8 mouse cellular contexts compared by ENCODE assay signal in the genomic region with DNA sequence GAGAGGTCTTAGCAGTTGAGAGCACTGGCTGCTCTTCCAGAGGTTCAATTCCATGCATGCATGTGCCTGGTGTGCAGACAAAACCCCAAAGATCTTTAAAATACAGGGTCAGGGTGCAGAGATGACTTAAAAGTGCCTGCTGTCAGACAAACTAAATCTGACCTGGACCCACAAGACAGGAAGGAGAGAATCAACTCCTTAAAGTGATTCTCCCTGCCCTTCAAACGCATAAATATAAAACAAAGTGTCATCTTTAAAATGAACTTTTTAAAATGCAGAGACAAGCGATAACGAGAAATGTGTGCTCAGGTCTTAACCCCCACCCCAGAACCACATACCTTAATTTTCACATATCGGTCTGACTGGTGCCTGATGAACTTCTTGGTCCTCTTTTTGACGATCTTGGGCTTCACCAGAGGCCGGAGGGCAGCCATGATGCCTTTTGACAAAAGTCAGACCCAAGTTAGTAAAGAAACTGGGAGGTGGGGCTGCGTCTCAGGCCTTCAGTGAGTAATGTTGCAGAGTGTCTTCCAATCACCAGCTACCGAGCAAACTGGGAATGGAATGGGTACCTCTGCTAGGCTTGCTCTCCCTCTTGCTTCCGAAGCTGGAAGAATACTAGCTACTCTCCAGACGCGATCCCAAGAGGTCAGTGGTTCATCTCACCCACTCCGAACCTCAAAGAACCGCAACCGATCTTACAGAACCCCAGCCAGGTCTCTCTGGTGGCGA. TPM values are rescaled to one million over a fixed set of nuclear protein-coding genes. Genes with fewer than 3 reads are reported as not detected.
DNase-seq lines count a peak whose midpoint lies in the region; ATAC-seq and TF ChIP-seq lines count a peak whose summit lies in the region.

No protein-coding gene starts in this region.

- TF ChIP-seq EP300 in MEL (IDR thresholded peaks at IDR 0.05; ENCODE audit: low read depth in 1 of 2, low read length in 2 of 2) = no peak

- no peak for TF ChIP-seq CTCF in MEL (IDR thresholded peaks at IDR 0.05 in 2 of 3, conservative IDR thresholded peaks at IDR 0.05 in 1 of 3; ENCODE audit: control insufficient read depth in 1 of 3, insufficient read depth in 1 of 3, low read depth in 2 of 3, low read length in 3 of 3, poor library complexity in 1 of 3, severe bottlenecking in 1 of 3)

- no peaks in the 10 kb centered on the region for H3K9me3 ChIP-seq in heart, embryonic 15.5 days (replicated peaks)
- H3K9me3 ChIP-seq in MEL (replicated peaks; ENCODE audit: insufficient read depth, low read length) = no peaks in the 10 kb centered on the region
- H3K9me3 ChIP-seq in forebrain, embryonic 14.5 days (replicated peaks; ENCODE audit: control insufficient read depth, low read length) = no peaks in the 10 kb centered on the region

- H3K27ac ChIP-seq in heart, embryonic 15.5 days = peak overlapping the region; percentile 90
- peak overlapping the region; percentile 88 for H3K27ac ChIP-seq in MEL (ENCODE audit: control insufficient read depth, low read depth, low read length)
- peak overlapping the region; percentile 97 for H3K27ac ChIP-seq in forebrain, embryonic 14.5 days (ENCODE audit: low read depth, low read length)

- 1% methylated on average over 15 of the region's 15 CpGs for WGBS in heart, embryonic 15.5 days
- WGBS in forebrain, embryonic 14.5 days = 3% methylated on average over 15 of the region's 15 CpGs

- H3K4me1 ChIP-seq in heart, embryonic 15.5 days (replicated peaks) = peaks cover 24% of the 10 kb centered on the region
- H3K4me1 ChIP-seq in MEL (ENCODE audit: control insufficient read depth in 1 of 2, insufficient read depth in 2 of 2, low read length in 2 of 2) = peaks cover 0 to 8% of the 10 kb centered on the region in 2 experiments; a peak in 1 of 4 replicates
- H3K4me1 ChIP-seq in forebrain, embryonic 14.5 days (ENCODE audit: control insufficient read depth, insufficient read depth, low read length) = peaks cover 12% of the 10 kb centered on the region

- no peak for ATAC-seq in heart, embryonic 15.5 days (replicated peaks; ENCODE audit: insufficient number of reproducible peaks, insufficient read depth, low FRiP score, low read depth)
- no peak for ATAC-seq in forebrain, embryonic 14.5 days

- peak overlapping the region; percentile 74 for H3K4me2 ChIP-seq in heart, embryonic 15.5 days
- peak overlapping the region; percentile 84 for H3K4me2 ChIP-seq in forebrain, embryonic 14.5 days (ENCODE audit: low read length)

- peak overlapping the region; percentile 87 for H3K4me3 ChIP-seq in heart, embryonic 15.5 days
- H3K4me3 ChIP-seq in MEL (ENCODE audit: control insufficient read depth in 1 of 2, insufficient read depth in 1 of 2, low read depth in 2 of 2, low read length in 2 of 2) = peak overlapping the region; percentile 94 to 98
- H3K4me3 ChIP-seq in forebrain, embryonic 14.5 days (ENCODE audit: low read depth, low read length) = peak overlapping the region; percentile 93

- no peak for TF ChIP-seq POLR2A in MEL (IDR thresholded peaks at IDR 0.05; ENCODE audit: control insufficient read depth in 1 of 2, insufficient read depth in 1 of 2, low read depth in 1 of 2, low read length in 2 of 2, poor library complexity in 1 of 2)

- no peaks in the 10 kb centered on the region for H3K27me3 ChIP-seq in heart, embryonic 15.5 days
- no peaks in the 10 kb centered on the region for H3K27me3 ChIP-seq in MEL (ENCODE audit: control insufficient read depth in 1 of 2, insufficient read depth in 2 of 2, low read length in 2 of 2)
- no peaks in the 10 kb centered on the region for H3K27me3 ChIP-seq in forebrain, embryonic 14.5 days (replicated peaks; ENCODE audit: control insufficient read depth, insufficient read depth, low read length)

- DNase-seq in heart, adult 8-10 months (ENCODE audit: low spot score) = no peak
- DNase-seq in MEL (ENCODE audit: low read depth, low spot score) = peak; percentile 46
- no peak for DNase-seq in forebrain, embryonic 14.5 days (ENCODE audit: low spot score)
- DNase-seq in lung, postnatal 10 days = peak; percentile 27
- DNase-seq in right cerebral cortex, postnatal 10 days (ENCODE audit: low spot score in 2 of 2) = no peak
- DNase-seq in frontal cortex, postnatal 25 days (ENCODE audit: low spot score in 2 of 2) = no peak
- no peak for DNase-seq in thymus, postnatal 4 days

- H3K36me3 ChIP-seq in heart, embryonic 15.5 days = peaks cover 45% of the 10 kb centered on the region
- peaks cover 9 to 14% of the 10 kb centered on the region in 2 experiments for H3K36me3 ChIP-seq in MEL (ENCODE audit: control insufficient read depth in 1 of 2, insufficient read depth in 2 of 2, low read length in 2 of 2)
- peaks cover 47% of the 10 kb centered on the region for H3K36me3 ChIP-seq in forebrain, embryonic 14.5 days (ENCODE audit: control insufficient read depth, insufficient read depth, low read length)

- no peak for TF ChIP-seq RAD21 in MEL (IDR thresholded peaks at IDR 0.05; ENCODE audit: low read depth, low read length)

- peak overlapping the region; percentile 95 for H3K9ac ChIP-seq in heart, embryonic 15.5 days
- peak overlapping the region; percentile 98 for H3K9ac ChIP-seq in MEL (ENCODE audit: control insufficient read depth, low read depth, low read length, poor library complexity, severe bottlenecking)
- H3K9ac ChIP-seq in forebrain, embryonic 14.5 days (ENCODE audit: low read length) = peak overlapping the region; percentile 99

- H3K79me2 ChIP-seq in MEL (ENCODE audit: control insufficient read depth, insufficient read depth, low read length, poor library complexity) = peaks cover 29% of the 10 kb centered on the region

TF ChIP-seq in MEL, 35 proteins besides CTCF, POLR2A, EP300 and RAD21:
- TF ChIP-seq CHD1 (IDR thresholded peaks at IDR 0.05; ENCODE audit: low read depth, low read length) (peak; percentile 91), ZMIZ1 (IDR thresholded peaks at IDR 0.05; ENCODE audit: low read depth, low read length) (0 out of 2 replicates have a peak, but pooled peaks have one; percentile 24), MXI1 (IDR thresholded peaks at IDR 0.05; ENCODE audit: low read depth, low read length) (0 out of 2 replicates have a peak, but pooled peaks have one; percentile 18), JUND (IDR thresholded peaks at IDR 0.05; ENCODE audit: low read depth, low read length) (no peak), SIN3A (IDR thresholded peaks at IDR 0.05; ENCODE audit: low read length) (peak; percentile 26; the same call in 1 of the 2 replicates), MAFK (IDR thresholded peaks at IDR 0.05; ENCODE audit: borderline replicate concordance, low read depth, low read length) (no peak), GABPA (IDR thresholded peaks at IDR 0.05; ENCODE audit: low read depth, low read length) (no peak), GATA1 (IDR thresholded peaks at IDR 0.05; ENCODE audit: low read depth, low read length) (no peak), ELF1 (IDR thresholded peaks at IDR 0.05; ENCODE audit: low read depth, low read length) (no peak), ZC3H11A (IDR thresholded peaks at IDR 0.05; ENCODE audit: low read depth, low read length) (no peak), E2F4 (IDR thresholded peaks at IDR 0.05; ENCODE audit: borderline replicate concordance, low read depth, low read length) (peak; percentile 12; the same call in 1 of the 2 replicates)

RNA-seq across cellular contexts. Expression of a gene that starts 0.9 kb away (rescaled TPM):
- polyA plus RNA-seq in heart, embryonic 15.5 days (2015; fragmentation: Nextera tagmentation; extraction: Ambion mirVana) = 1,057 and 1,253 TPM in 2 replicates
- total RNA-seq in heart, adult 8-10 months (2022) = 100 to 1,000 TPM; 586 to 697 (median 628) TPM
- total RNA-seq in MEL (2012; rRNA removed) = 4,686 and 5,400 TPM in 2 replicates
- polyA plus RNA-seq in MEL (2012; ENCODE audit: insufficient read depth in 1 of 2, insufficient read length in 2 of 2, low read depth in 1 of 2, low replicate concordance in 2 of 2, missing spikeins in 1 of 2) = 1,000 to 10,000 TPM in 1 of 2 experiments, not detected in 1; 4,514 TPM
- 1,359 and 1,743 TPM in 2 replicates for polyA plus RNA-seq in forebrain, embryonic 14.5 days (2014; fragmentation: Nextera tagmentation; extraction: Ambion mirVana)

RNA-seq across cellular contexts. Expression of a gene that starts 30.6 kb away (rescaled TPM):
- 0.29 and 0.53 TPM in 2 replicates for polyA plus RNA-seq in heart, embryonic 15.5 days (2015; fragmentation: Nextera tagmentation; extraction: Ambion mirVana)
- total RNA-seq in heart, adult 8-10 months (2022) = under 1 TPM; 0.20 to 0.53 (median 0.36) TPM
- total RNA-seq in MEL (2012; rRNA removed) = not detected in 2 replicates
- polyA plus RNA-seq in MEL (2012; ENCODE audit: insufficient read depth in 1 of 2, insufficient read length in 2 of 2, low read depth in 1 of 2, low replicate concordance in 2 of 2, missing spikeins in 1 of 2) = under 1 TPM in 1 of 2 experiments, not detected in 1; 0.11 TPM
- polyA plus RNA-seq in forebrain, embryonic 14.5 days (2014; fragmentation: Nextera tagmentation; extraction: Ambion mirVana) = 1.4 and 1.6 TPM in 2 replicates

RNA-seq across cellular contexts. Expression of a gene that starts 33.3 kb away (rescaled TPM):
- 40.8 and 48.7 TPM in 2 replicates for polyA plus RNA-seq in heart, embryonic 15.5 days (2015; fragmentation: Nextera tagmentation; extraction: Ambion mirVana)
- 10 to 100 TPM; 77.2 to 97.7 (median 87.6) TPM for total RNA-seq in heart, adult 8-10 months (2022)
- total RNA-seq in MEL (2012; rRNA removed) = 1.8 and 2.4 TPM in 2 replicates
- 1 to 10 TPM in 1 of 2 experiments, not detected in 1; 6.6 TPM for polyA plus RNA-seq in MEL (2012; ENCODE audit: insufficient read depth in 1 of 2, insufficient read length in 2 of 2, low read depth in 1 of 2, low replicate concordance in 2 of 2, missing spikeins in 1 of 2)
- 14.4 and 17.1 TPM in 2 replicates for polyA plus RNA-seq in forebrain, embryonic 14.5 days (2014; fragmentation: Nextera tagmentation; extraction: Ambion mirVana)

RNA-seq across cellular contexts. Expression of a gene that starts 45.4 kb away (rescaled TPM):
- 1.3 and 1.7 TPM in 2 replicates for polyA plus RNA-seq in heart, embryonic 15.5 days (2015; fragmentation: Nextera tagmentation; extraction: Ambion mirVana)
- 1 to 10 TPM in 1 of 4 experiments, under 1 TPM in 3; 0.41 to 1.0 (median 0.60) TPM for total RNA-seq in heart, adult 8-10 months (2022)
- total RNA-seq in MEL (2012; rRNA removed) = 10.9 and 13.8 TPM in 2 replicates
- 10 to 100 TPM in 1 of 2 experiments, not detected in 1; 16.4 TPM for polyA plus RNA-seq in MEL (2012; ENCODE audit: insufficient read depth in 1 of 2, insufficient read length in 2 of 2, low read depth in 1 of 2, low replicate concordance in 2 of 2, missing spikeins in 1 of 2)
- polyA plus RNA-seq in forebrain, embryonic 14.5 days (2014; fragmentation: Nextera tagmentation; extraction: Ambion mirVana) = 0.56 and 0.90 TPM in 2 replicates

RNA-seq across cellular contexts. Expression of a gene that starts 45.5 kb away (rescaled TPM):
- polyA plus RNA-seq in heart, embryonic 15.5 days (2015; fragmentation: Nextera tagmentation; extraction: Ambion mirVana) = 9.2 and 11.3 TPM in 2 replicates
- 1 to 10 TPM in 3 of 4 experiments, under 1 TPM in 1; 0.98 to 1.5 (median 1.1) TPM for total RNA-seq in heart, adult 8-10 months (2022)
- 5.6 and 6.4 TPM in 2 replicates for total RNA-seq in MEL (2012; rRNA removed)
- 10 to 100 TPM in 1 of 2 experiments, not detected in 1; 10.1 TPM for polyA plus RNA-seq in MEL (2012; ENCODE audit: insufficient read depth in 1 of 2, insufficient read length in 2 of 2, low read depth in 1 of 2, low replicate concordance in 2 of 2, missing spikeins in 1 of 2)
- polyA plus RNA-seq in forebrain, embryonic 14.5 days (2014; fragmentation: Nextera tagmentation; extraction: Ambion mirVana) = 9.3 and 11.3 TPM in 2 replicates

Comparison
In these comparisons a context has a peak if more than half of its experiments do, and no peak if none do; other contexts are left out.
1. DNase-seq: peak in MEL (single experiment) and lung, postnatal 10 days (single experiment); none in heart, adult 8-10 months (single experiment), forebrain, embryonic 14.5 days (single experiment), right cerebral cortex, postnatal 10 days (0 of 2), frontal cortex, postnatal 25 days (0 of 2) and thymus, postnatal 4 days (single experiment).
2. Peak in every context shown above with its lines, with median percentiles within 50 percentile points of each other: H3K27ac ChIP-seq, H3K4me3 ChIP-seq and H3K9ac ChIP-seq.